Mouse (Mus musculus) C2C12 (cell line): ENCODE measurements around the gene Stard13.

Source experiments
- CTCF ChIP-seq: IDR thresholded peaks from one replicate; pipeline ENCODE4 v1.5.1; 2011; ENCODE audit not compliant: control insufficient read depth, insufficient read depth, insufficient read length
- FOSL1 ChIP-seq: IDR thresholded peaks from one replicate; pipeline ENCODE4 v1.8.0; 2011; ENCODE audit warnings: mild to moderate bottlenecking, low read length; ENCODE audit not compliant: poor library complexity, insufficient read depth, severe bottlenecking
- MAX ChIP-seq: IDR thresholded peaks from one replicate; pipeline ENCODE4 v1.6.1; 2011; ENCODE audit warnings: mild to moderate bottlenecking, control low read depth
- MYOD1 ChIP-seq: IDR thresholded peaks from one replicate; pipeline ENCODE4 v1.6.1; 2011; ENCODE audit warnings: low read depth; ENCODE audit not compliant: control insufficient read depth, insufficient read length
- MYOG ChIP-seq: IDR thresholded peaks from one replicate; pipeline ENCODE4 v1.6.1; 2011; ENCODE audit not compliant: control insufficient read depth, insufficient read length; ENCODE audit errors: extremely low read depth
- USF1 ChIP-seq: IDR thresholded peaks from one replicate; pipeline ENCODE4 v1.6.1; 2011; ENCODE audit warnings: low read depth, mild to moderate bottlenecking, control low read depth, moderate library complexity

DNA sequence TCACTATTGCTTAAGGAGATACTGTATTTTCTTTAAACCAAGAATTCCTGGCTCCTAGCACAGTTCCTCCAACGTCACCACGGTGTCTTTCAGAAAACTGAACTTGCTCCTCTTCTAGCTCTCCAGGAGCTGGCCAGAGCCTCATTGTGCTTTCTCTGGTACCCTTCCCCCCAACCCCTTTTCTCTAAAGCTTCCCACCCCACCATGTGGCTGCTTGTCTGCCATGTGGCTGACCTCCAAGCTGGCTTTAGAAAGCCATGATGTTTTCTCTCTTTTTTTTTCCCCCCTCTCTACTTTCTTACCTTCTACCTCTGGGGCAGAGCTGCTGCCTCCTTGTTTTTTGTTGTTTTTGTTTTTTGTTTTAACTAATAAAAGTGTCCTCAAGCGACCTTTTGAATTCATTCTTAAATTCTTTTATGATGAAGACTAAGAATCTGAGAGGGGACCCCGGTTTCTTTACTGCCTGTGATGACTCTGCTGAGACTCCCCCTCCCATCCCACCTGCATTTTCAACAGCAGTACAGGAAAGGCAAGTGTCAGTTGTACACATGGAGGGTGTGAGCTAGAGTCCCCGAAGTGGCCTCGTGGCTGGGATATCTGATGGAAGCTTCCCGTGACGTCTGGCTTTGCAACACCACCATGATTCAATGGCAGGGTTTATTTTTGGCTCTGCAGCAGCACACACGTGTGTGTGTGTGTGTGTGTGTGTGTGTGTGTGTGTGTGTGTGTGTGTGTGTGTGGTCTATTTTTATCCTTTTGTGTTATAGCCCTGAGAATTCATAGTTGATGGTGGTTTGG lies 198.7 kb downstream of the Stard13 start:
- no peak for TF ChIP-seq CTCF
- TF ChIP-seq MYOG, result no peak
- no peak for TF ChIP-seq USF1
- TF ChIP-seq FOSL1, result no peak
- TF ChIP-seq MAX, result no peak
- TF ChIP-seq MYOD1, result no peak
